Mouse (Mus musculus) megakaryocyte, adult 5-6 weeks (primary cell): ENCODE data around the gene Vmn1r219. TPM values are rescaled to one million over a fixed set of nuclear protein-coding genes. Genes with fewer than 3 reads are reported as not detected.
"Not testable (repeated sequence)": the region's sequence is repeated elsewhere in the genome, so short reads cannot be mapped to it uniquely, and the experiment has no call there.

Source experiments
- ATAC-seq: 2 replicates; pipeline ENCODE4 v1.8.0; 2016; ENCODE audit warnings: mild to moderate bottlenecking, inconsistent platforms; ENCODE audit not compliant: poor library complexity, severe bottlenecking
- total RNA-seq, 2 experiments: library from RNA; stranded (forward) in 1 of 2; stranded (reverse) in 1 of 2; fragments of 153-499, 151-499 nt in 1 of 2; fragments of 221-1000, 200-1000 nt in 1 of 2; gene quantifications; 2 replicates each; pipeline versions ENCODE4 v1.2.3 to v1.2.4; 2015 to 2017

The Vmn1r219 gene
- not detected in 2 replicates for total RNA-seq (2015)
- total RNA-seq (2017), result not detected in 2 replicates

- ATAC-seq, result no peak
These were observed at the start of gene Vmn1r219 for GRCm38 (mm10) chr13:23159012-23159411. Vmn1r219 (plus strand) TSS chr13:23159312.

GRCm38 (mm10) chr13:23118126-23118525, 41.0 kb upstream of the Vmn1r219 start, which contains the start of gene Vmn1r217:
Vmn1r217 (minus strand) TSS chr13:23118226.
- ATAC-seq, result not testable (repeated sequence)

DNA sequence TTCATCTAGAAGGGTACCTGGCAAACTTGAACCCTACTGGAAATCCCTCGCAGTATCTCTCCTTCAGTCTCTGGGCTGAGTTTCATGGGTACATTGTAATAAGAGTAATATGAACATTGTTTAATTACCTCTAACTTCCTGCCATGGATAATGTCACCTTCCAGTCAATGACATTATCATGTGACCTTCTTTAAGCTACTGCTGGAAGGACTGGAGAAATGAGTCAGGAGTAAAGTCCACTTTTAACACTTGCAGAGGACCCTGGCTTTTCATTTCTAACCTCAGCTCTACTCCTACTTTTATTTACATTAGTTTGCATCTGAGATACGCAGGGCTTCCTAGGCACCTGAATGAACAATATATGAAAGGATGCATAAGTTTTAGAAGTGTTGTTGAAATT, 38.5 kb upstream of the Vmn1r219 start:
- no peak for ATAC-seq

DNA sequence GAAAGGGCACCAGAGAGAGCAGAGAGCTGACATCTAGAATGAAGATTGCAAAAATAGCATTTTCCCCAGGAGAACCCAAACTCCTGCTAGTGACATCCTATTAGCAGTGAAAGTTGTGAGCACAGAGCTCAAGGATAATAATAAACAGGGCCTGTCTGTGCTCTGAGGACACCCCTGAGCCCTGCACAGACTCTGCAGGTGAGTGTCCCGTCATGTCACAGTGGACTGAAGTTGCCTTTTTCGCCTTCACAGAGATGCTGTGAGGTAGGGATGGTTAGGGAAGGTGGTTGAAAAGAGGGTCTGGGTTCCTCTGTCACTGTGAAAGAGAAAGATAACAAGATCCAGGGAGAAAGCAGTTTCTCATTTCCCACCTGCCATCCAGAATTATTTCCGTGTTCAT, 26.0 kb upstream of the Vmn1r219 start, which contains the start of gene Vmn1r218:
Vmn1r218 (plus strand) TSS at position 57 of the 400 bp plus-strand sequence.
- ATAC-seq, result no peak

DNA sequence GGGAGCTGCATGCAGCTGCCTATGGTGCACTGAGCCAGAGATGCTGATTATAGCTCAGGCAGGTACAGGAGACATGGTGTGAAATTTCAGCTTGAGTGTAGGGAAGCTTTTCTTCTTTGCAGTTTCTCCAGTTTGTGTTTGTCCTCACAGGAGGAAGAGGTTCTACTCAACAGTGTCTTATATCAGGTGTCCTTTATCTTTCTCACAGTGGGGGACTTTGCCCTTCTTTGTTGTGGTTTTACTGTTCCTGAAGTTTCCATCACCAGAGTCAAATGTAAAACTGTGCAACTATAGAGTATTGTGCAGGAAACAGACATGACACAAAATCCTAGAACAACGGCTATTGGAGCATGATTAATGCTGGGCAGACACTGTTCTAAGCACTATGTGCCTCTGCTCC, 25.6 kb upstream of the Vmn1r219 start:
- no peak for ATAC-seq

DNA sequence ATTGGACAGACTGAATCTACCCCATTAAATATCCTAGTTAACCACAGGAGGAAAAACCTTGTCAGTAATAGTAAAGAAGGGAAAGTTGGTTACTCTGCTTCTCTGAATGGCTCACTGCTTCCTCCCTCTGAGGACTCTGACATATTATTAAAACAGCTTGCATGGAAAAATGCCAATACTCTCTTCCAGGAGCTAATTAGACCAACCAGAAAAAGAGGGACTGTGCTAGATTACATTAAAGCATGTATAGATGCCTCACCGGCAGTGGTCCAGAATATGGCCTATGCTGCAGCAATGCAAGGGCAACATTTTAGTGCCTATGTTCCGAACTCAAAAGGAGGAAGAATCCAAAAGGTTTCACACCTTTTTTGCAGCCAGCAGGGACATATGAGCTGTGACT, 20.2 kb upstream of the Vmn1r219 start:
- ATAC-seq, result no peak

DNA sequence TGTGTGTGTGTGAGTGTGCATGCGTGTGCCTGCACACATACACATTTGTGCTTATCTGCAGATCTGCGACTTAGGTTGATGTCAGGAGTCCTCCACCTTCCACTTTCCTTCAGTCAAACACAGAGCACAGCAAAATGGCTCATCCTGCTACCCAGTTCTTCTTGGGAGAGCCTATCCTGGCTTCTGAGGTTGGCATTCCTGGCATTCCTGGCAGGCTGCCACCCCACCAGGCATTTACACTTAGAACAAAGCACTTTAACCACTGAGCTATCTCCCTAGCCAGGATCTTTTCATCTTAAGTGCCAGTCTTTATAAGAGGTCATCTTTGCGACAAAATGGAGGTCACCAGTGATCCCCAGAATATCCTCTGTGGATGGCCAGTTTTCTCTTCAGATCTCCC, 1.3 kb upstream of the Vmn1r219 start:
- ATAC-seq, result no peak

DNA sequence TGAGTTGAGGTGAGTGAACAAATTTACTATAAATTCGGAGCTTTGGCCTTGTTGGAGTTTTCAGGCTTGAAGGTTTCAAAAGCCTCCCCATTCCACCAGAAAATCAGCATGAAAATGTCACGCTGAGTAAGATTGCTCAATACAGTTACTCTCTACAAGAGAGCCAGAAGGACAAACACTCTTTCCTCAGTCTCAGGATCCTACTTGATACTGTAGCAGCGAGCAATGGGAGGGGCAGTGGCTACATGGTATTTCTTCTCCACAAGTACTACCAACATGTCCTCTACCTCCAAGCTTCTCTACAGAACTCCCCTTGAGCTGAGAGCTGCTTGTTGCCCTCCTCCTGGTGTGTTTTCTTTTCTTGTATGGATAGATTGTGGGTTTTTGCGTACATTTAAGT, 7.4 kb downstream of the Vmn1r219 start:
- not testable (repeated sequence) for ATAC-seq

- ATAC-seq, result no peak
These were observed 28.8 kb downstream of the Vmn1r219 start, which contains the start of gene Vmn1r220 for GRCm38 (mm10) chr13:23187875-23188274. Vmn1r220 (minus strand) TSS chr13:23187975.

- not testable (repeated sequence) for ATAC-seq
These were observed 44.8 kb downstream of the Vmn1r219 start for GRCm38 (mm10) chr13:23203885-23204284.

DNA sequence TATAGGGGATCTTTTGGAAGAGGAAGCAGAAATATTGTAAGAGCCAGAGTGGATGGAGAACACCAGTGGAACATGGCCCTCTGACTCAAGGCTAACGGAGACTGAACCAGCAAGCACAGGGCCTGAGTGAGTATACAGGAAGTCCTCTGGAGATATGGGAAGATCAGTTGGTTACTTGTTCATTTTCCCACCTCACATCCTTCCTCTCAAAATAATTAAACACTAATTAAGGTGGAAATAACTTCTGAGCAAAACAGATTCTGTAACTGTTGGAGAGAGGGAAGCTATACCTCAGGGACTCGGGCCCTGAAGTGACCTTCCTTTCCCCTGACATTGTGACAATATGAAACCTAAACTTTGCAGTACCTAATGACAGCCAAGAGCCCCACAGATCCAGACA, 54.7 kb downstream of the Vmn1r219 start, which contains the start of gene Vmn1r221:
Vmn1r221 (plus strand) TSS at position 301 of the 400 bp plus-strand sequence.
- ATAC-seq, result not testable (repeated sequence)

Other genes with a start within 250 kb of the Vmn1r219 start
- gene Vmn1r213, start 151.7 kb upstream of the Vmn1r219 start, total RNA-seq (2015), result not detected in 2 replicates
- gene Vmn1r213, start 151.7 kb upstream of the Vmn1r219 start, total RNA-seq (2017), result not detected in 2 replicates
- gene Vmn1r214, start 128.9 kb upstream of the Vmn1r219 start, total RNA-seq (2015), result not detected in 2 replicates
- not detected in 2 replicates for gene Vmn1r214, start 128.9 kb upstream of the Vmn1r219 start, total RNA-seq (2017)
- not detected in 2 replicates for gene Vmn1r215, start 91.3 kb upstream of the Vmn1r219 start, total RNA-seq (2015)
- not detected in 2 replicates for gene Vmn1r215, start 91.3 kb upstream of the Vmn1r219 start, total RNA-seq (2017)
- gene Vmn1r217, start 41.1 kb upstream of the Vmn1r219 start, total RNA-seq (2015), result not detected in 2 replicates
- gene Vmn1r217, start 41.1 kb upstream of the Vmn1r219 start, total RNA-seq (2017), result not detected in 2 replicates
- not detected in 2 replicates for gene Vmn1r218, start 26.2 kb upstream of the Vmn1r219 start, total RNA-seq (2015)
- not detected in 2 replicates for gene Vmn1r218, start 26.2 kb upstream of the Vmn1r219 start, total RNA-seq (2017)
- not detected in 2 replicates for gene Vmn1r220, start 28.7 kb downstream of the Vmn1r219 start, total RNA-seq (2015)
- gene Vmn1r220, start 28.7 kb downstream of the Vmn1r219 start, total RNA-seq (2017), result not detected in 2 replicates
- not detected in 2 replicates for gene Vmn1r221, start 54.8 kb downstream of the Vmn1r219 start, total RNA-seq (2015)
- gene Vmn1r221, start 54.8 kb downstream of the Vmn1r219 start, total RNA-seq (2017), result not detected in 2 replicates
- gene Vmn1r222, start 76.6 kb downstream of the Vmn1r219 start, total RNA-seq (2015), result not detected in 2 replicates
- not detected in 2 replicates for gene Vmn1r222, start 76.6 kb downstream of the Vmn1r219 start, total RNA-seq (2017)
- not detected in 2 replicates for gene Vmn1r223, start 87.8 kb downstream of the Vmn1r219 start, total RNA-seq (2015)
- gene Vmn1r223, start 87.8 kb downstream of the Vmn1r219 start, total RNA-seq (2017), result not detected in 2 replicates
- 18.8 and 20.3 TPM in 2 replicates for gene Zfp322a, start 209.9 kb downstream of the Vmn1r219 start, total RNA-seq (2015)
- 39.8 and 46.7 TPM in 2 replicates for gene Zfp322a, start 209.9 kb downstream of the Vmn1r219 start, total RNA-seq (2017)